Mouse (Mus musculus): ENCODE results near the gene Usp35. TPM values are rescaled to one million over a fixed set of nuclear protein-coding genes. Genes with fewer than 3 reads are reported as not detected.

The Usp35 gene
- total RNA-seq, 2 experiments from 2014 or later, result 14.3 to 14.6 TPM

DNA sequence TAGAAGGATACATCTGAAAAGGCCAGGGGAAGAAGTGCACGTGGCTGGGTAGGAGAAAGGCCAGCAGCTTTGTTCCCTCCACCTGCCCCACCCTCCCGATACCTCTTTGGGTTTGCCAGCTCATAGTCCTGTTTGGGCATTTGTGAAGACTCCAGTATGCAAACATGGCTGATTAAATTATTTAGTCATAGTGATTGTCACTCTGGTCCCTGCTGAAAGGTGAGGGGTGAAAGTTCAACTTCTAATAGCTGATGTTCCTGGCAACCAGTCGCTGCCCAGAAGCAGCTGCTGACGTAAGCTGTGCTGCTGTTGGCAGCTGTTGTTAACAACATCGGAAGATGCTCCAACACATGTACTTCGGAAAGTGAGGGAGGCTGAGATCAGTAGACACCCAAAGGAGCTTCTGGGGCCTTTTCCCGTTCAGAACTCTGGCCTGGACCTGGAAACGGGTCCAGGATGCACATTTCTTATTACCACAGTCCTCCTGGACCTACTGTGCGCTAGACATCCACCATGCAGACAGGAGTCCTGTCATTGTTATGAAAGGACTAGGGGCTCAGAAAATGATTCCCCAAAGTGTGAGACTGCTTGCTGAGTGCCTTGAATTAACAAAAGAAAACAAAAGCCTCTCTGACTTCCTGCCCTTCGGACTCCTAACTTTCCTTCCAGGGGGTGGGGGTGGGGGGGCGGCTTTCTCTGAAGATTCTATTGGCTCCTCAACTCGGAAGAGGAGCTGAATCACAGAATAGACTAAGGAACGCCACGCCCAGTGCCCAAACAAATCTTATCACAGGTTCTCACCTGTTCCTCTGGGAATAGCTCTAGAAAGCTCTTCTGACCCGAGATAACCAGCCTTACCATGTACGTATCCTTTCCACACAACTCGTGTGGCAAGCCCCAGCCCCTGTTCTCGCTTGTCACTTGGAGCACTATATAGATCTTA, 9.4 kb upstream of the Usp35 start:
- no peak for DNase-seq (ENCODE audit: low spot score in 2 of 2)
- Histone ChIP-seq H3K27ac (no peak overlapping the region), H3K4me3 (no peak overlapping the region)
- no peak for TF ChIP-seq CTCF (conservative IDR thresholded peaks at IDR 0.05)

DNA sequence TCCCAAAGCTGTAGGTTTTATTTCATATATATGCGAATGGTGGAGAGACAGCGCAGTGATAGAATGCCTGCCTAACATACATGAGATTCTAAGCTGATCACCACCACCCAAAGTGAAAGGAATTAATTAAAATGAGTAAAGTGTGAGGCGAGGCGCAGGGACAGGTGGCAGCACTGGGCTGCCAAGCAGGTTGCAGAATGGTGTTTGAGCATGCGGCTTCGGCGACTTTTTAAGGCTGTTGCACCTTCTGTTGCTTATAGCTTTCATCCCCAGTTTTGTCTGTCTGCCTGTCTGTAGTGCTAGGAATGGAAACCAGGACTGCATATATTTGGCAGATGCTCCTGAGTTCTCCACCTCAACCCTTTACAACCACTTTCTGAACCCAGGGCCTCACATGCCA, 7.8 kb upstream of the Usp35 start:
- peak in 1 of 2 experiments; percentile 23 for DNase-seq (ENCODE audit: low spot score in 2 of 2)
- TF ChIP-seq CTCF (conservative IDR thresholded peaks at IDR 0.05), result peak; percentile 37
- H3K27ac ChIP-seq, result no peak overlapping the region
- no peak overlapping the region for H3K4me3 ChIP-seq

DNA sequence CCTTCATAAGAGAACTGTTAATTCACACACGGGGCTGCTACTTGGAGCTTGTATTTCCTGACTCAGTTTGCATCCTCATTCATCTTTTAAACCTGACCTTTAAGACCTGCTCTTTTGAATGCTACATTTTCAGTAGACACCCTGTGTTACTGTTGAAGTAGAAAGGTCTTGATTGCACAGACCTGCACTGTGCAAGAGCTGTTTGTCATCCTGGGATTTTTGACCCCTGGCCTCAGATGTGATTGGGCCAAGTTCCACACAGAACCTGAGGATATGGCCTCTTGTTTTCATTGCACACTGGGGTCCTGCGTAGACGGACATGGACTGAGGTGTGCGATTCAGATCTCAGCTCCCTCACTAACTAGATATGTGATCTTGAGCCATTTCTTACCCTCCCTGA, 6.8 kb upstream of the Usp35 start:
- H3K27ac ChIP-seq, result no peak overlapping the region
- no peak for TF ChIP-seq CTCF (conservative IDR thresholded peaks at IDR 0.05)
- no peak for DNase-seq (ENCODE audit: low spot score in 2 of 2)
- no peak overlapping the region for H3K4me3 ChIP-seq

DNA sequence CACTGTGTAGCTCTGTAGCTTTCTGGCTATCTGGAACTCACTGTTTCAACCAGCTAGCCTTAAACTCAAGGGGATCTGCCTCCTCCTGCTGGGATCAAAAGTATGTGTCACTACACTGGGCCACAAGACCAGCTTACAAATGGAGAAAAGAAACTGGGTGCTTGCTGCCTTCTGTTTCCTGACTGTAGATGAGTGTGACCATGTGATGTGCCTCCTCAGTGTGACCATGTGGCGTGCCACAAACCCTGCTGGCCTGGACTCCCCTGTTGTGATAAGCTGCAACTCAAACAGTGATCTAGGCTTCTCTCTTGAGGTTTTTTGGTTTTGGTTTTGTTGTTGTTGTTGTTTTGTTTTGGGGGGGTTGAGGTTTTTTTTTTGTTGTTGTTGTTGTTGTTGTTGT, 4.9 kb upstream of the Usp35 start:
- H3K4me3 ChIP-seq, result no peak overlapping the region
- TF ChIP-seq CTCF (conservative IDR thresholded peaks at IDR 0.05), result no peak
- H3K27ac ChIP-seq, result no peak overlapping the region
- no peak for DNase-seq (ENCODE audit: low spot score in 2 of 2)

DNA sequence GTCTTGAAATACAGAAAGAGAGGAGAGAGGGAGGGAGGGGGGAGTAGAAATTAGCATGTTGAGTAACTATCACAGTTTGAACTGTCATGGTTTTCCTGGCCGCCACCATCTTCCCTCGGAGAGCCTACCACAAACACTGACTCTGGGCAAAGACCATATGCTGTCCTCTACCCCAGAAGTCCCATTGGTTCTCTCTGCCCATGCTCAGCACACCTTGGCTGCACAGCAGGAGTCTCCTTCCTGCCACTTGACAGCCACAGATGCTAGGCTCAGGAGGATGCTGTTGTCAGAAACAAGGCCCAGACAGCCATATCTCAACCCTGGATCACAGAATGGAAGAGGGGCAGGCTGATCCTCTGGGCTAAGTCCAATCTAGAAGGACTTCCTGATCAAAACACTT, 2.6 kb upstream of the Usp35 start:
- H3K4me3 ChIP-seq, result no peak overlapping the region
- no peak for TF ChIP-seq CTCF (conservative IDR thresholded peaks at IDR 0.05)
- no peak for DNase-seq (ENCODE audit: low spot score in 2 of 2)
- H3K27ac ChIP-seq, result no peak overlapping the region

DNA sequence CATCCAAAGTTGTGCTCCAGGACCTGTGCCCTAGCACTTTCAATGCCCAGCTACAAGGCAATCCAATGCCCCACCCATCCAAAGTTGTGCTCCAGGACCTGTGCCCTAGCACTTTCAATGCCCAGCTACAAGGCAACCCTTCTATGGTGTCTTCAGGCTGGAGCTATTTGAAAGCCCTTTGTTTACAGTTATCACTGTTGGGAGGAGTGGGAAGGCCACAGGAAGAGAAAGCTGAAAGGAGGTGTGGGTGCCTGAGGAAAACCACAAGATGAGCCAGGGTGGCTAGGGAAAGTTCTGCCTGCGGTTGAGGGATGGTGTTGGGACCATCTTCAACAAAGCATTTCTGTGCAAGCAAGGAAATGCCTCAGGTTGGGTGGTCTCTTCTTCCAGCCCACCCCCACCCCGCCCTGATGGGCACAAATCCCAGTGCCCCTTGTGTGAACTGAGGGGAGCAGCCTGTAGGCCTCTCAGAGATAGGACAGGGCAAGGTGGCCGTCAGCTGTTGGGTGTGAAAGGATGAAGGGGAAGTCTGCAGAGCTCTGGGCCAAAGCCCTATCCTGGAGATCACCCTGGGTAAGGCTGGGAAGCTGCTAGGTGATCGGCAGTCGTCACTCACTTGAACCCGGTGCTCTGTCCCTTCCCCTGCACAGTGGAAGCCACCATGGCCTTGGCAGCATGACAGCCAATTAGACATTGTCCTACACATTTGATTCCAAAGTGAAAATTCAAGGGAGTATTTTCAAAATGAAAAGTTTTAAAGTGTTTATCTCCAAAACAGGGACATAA, 1.5 kb upstream of the Usp35 start:
- TF ChIP-seq CTCF (conservative IDR thresholded peaks at IDR 0.05), result no peak
- H3K27ac ChIP-seq, result peak overlapping the region; percentile 95; the same call in 1 of the 2 replicates

DNA sequence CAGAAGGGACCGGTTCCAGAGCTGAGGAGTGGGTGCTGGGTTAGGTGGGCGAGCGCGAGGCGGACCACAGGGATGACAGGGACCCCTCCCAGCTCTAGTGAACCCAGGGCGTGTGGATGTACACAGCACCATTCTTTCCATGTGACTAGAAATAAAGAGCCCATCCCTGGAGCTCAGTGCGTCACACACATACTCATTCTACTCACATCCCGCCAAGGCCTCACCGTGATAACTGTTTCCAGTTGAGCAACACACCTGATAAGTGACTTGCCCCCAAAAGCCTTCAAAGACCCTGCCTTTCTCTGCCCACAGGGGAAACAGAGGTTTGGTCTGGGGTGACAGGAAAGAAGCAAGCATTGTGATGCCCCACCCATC, 834 bp upstream of the Usp35 start:
- Histone ChIP-seq H3K4me3 (peak overlapping the region; percentile 72), H3K27ac (peak overlapping the region; percentile 95)
- no peak for TF ChIP-seq CTCF (conservative IDR thresholded peaks at IDR 0.05)
- DNase-seq (ENCODE audit: low spot score in 2 of 2), result no peak

More for the DNA sequence above, 1.5 kb upstream of the Usp35 start:
- H3K4me3 ChIP-seq, result peak overlapping the region; percentile 72
- DNase-seq (ENCODE audit: low spot score in 2 of 2), result no peak

DNA sequence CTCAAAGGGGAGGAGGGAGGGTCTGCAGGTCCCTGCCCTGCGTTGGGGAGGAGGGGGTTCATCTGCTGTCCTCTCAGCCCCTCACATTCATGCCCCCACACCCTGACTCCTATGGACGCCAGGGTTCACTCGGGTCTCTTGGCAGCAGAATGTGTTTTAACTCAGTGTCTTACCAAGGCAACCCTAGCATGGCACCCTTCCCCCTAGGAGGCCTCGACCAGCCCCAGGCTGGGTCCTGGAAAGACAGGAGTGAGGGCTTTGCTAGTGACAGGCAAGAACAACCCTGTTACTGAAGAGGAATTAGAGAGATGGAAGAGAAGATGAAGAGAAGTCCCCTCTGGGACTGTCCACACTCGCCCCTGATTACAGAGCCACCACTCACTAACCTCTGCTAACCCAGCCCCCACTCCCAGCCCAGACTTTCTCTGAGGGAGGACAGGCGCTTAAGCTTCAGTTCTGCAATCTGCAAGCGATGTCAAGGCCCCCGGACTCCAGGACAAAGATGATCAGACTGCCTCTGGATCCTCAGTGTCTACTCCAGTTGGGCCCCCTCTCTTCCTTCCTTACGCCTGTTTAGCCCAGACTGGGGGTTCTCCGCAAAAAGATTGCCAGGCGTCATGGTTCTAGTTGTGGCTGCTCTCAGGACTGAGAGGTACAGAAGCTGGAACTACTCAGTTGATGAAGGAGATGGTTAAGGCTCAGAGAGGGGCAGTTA, 732 bp downstream of the Usp35 start:
- Histone ChIP-seq H3K4me3 (peak overlapping the region; percentile 72), H3K27ac (peak overlapping the region; percentile 95; the same call in 1 of the 2 replicates)
- no peak for DNase-seq (ENCODE audit: low spot score in 2 of 2)
- TF ChIP-seq CTCF (conservative IDR thresholded peaks at IDR 0.05), result no peak

DNA sequence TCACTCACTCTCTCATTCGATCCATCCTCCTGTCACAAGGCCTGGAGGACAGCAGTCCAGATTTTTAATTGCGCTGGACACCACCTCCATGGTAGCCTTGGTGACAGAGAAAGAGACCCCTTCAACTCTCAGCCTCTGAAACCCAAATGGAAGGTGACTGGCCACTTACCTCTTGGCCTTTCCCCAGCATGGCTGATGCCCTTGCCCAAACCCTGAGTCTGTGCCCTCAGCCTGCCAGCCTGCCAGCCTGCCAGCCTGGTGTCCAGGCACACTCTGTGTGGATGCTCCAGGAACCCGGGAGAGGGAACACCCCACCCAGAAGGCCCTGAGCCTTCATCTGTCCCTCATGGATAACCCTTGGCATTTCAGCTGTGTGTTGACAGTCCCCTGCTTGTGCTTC, 2.1 kb downstream of the Usp35 start:
- DNase-seq (ENCODE audit: low spot score in 2 of 2), result no peak
- no peak for TF ChIP-seq CTCF (conservative IDR thresholded peaks at IDR 0.05)
- H3K27ac ChIP-seq, result no peak overlapping the region
- no peak overlapping the region for H3K4me3 ChIP-seq

DNA sequence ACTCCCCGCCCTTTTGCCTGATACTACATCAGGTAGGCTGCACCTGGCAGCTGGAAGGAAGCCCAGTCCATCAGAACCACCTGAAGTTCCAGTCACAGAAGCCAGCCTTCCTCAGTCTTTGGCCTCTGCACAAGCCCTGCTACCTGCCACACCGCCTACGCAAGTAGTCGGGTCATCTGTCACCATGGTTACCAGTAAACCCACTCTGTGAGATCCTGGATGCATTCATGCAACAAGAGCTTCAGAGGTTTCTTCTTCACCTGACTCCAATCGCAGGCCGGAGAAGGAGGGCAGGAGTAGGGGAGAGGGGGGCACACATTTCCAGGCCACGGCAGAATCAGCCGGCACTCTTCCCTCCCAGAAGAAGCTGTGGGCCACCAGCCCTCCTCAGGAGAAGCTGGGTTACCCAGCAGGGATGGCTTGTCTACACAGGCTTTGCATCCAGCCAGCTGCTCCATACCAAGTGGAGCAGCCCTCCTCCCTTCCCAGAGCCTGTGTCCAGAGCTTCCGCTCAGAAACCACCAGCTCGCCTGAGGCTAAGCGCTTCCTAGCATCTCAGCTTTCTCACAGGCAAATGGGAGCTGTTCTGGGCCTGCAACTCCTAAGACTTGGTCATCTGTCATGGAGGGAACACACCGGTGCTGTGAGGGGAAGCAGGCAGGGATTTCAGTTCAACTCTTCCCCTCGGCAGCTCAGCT, 2.8 kb downstream of the Usp35 start:
- no peak overlapping the region for H3K4me3 ChIP-seq
- DNase-seq (ENCODE audit: low spot score in 2 of 2), result no peak
- H3K27ac ChIP-seq, result no peak overlapping the region
- TF ChIP-seq CTCF (conservative IDR thresholded peaks at IDR 0.05), result no peak

DNA sequence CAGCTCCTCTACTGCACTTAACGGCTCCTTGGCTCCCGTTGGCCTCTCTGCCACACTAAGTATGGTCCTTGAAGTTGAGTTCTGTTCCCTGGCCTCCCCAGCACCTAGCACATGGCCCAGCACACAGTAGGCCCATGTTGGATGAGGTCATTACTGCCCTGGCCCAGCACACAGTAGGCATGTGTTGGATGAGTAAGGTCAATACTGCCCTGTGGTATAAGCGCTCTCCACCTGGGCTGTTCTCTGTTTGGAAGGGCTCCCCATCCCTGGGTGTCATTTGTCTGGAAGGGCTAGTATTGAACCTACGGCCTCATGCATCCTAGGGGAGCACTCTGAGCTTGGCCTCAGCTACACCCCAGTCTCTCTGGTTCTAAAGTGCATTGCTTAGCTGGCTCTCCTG, 4.4 kb downstream of the Usp35 start:
- DNase-seq (ENCODE audit: low spot score in 2 of 2), result no peak
- TF ChIP-seq CTCF (conservative IDR thresholded peaks at IDR 0.05), result no peak
- Histone ChIP-seq H3K4me3 (no peak overlapping the region), H3K27ac (no peak overlapping the region)

Measured in layer of hippocampus, adult 2 months (tissue).